Mouse (Mus musculus) thymus, adult 2 months (tissue): ENCODE data around the gene Shisa5.

ENCODE experiments used
- CTCF ChIP-seq: fragments of 200-500 bp; IDR thresholded peaks from 2 replicates; pipeline ENCODE4 v1.5.1; 2012; ENCODE audit warnings: mild to moderate bottlenecking, control low read depth, low read length, moderate library complexity, borderline replicate concordance; ENCODE audit not compliant: control insufficient read depth, poor library complexity, insufficient read depth; ENCODE audit errors: extremely low read depth
- POLR2A ChIP-seq: fragments of 200-500 bp; IDR thresholded peaks from 2 replicates; pipeline ENCODE4 v1.6.1; 2012; ENCODE audit warnings: mild to moderate bottlenecking, low read length, control low read depth, moderate library complexity; ENCODE audit not compliant: control insufficient read depth, poor library complexity, insufficient read depth; ENCODE audit errors: extremely low read depth

- no peak for TF ChIP-seq CTCF
- no peak for TF ChIP-seq POLR2A
Measured at GRCm38 (mm10) chr9:109040216-109040615, 1.9 kb downstream of the Shisa5 start.
